Comparison of ENCODE assay signal across 8 mouse cellular contexts in genomic region chr12:36317036-36317819, GRCm38 (mm10). TPM values are rescaled to one million over a fixed set of nuclear protein-coding genes. Genes with fewer than 3 reads are reported as not detected.
DNase-seq lines count a peak whose midpoint lies in the region; ATAC-seq lines count a peak whose summit lies in the region.

No protein-coding gene starts in this region.

- H3K9ac ChIP-seq in heart, embryonic 15.5 days = peak overlapping the region; percentile 37
- H3K9ac ChIP-seq in kidney, embryonic 16.5 days (replicated peaks; ENCODE audit: low read length) = peak overlapping the region; percentile 61

- peak overlapping the region; percentile 87 for H3K27ac ChIP-seq in embryonic facial prominence, embryonic 10.5 days (replicated peaks)
- H3K27ac ChIP-seq in heart, embryonic 15.5 days = no peak overlapping the region
- peak overlapping the region; percentile 51 for H3K27ac ChIP-seq in kidney, embryonic 16.5 days (ENCODE audit: low read length)

- H3K4me2 ChIP-seq in heart, embryonic 15.5 days = peak overlapping the region; percentile 84
- peak overlapping the region; percentile 66 for H3K4me2 ChIP-seq in kidney, embryonic 16.5 days (replicated peaks; ENCODE audit: low read depth, low read length)

- ATAC-seq in CD4-positive, CD25-positive, alpha-beta regulatory T cell, adult 4 months = peak; percentile 74
- peak; percentile 22; the same call in 1 of the 2 replicates for ATAC-seq in heart, embryonic 15.5 days (replicated peaks; ENCODE audit: insufficient number of reproducible peaks, insufficient read depth, low FRiP score, low read depth)
- peak; percentile 85 for ATAC-seq in kidney, embryonic 16.5 days (ENCODE audit: low FRiP score, low TSS enrichment)

- H3K36me3 ChIP-seq in embryonic facial prominence, embryonic 10.5 days (replicated peaks) = no peaks in the 10 kb centered on the region
- no peaks in the 10 kb centered on the region for H3K36me3 ChIP-seq in heart, embryonic 15.5 days
- H3K36me3 ChIP-seq in kidney, embryonic 16.5 days (ENCODE audit: insufficient read depth, low read length) = no peaks in the 10 kb centered on the region

- 3% methylated on average over 30 of the region's 30 CpGs for whole genome bisulfite sequencing in embryonic facial prominence, embryonic 10.5 days
- WGBS in heart, embryonic 15.5 days = 4% methylated on average over 30 of the region's 30 CpGs
- WGBS in kidney, embryonic 16.5 days = 4% methylated on average over 30 of the region's 30 CpGs

- H3K4me1 ChIP-seq in embryonic facial prominence, embryonic 10.5 days = peaks cover 46% of the 10 kb centered on the region
- H3K4me1 ChIP-seq in heart, embryonic 15.5 days (replicated peaks) = peaks cover 3% of the 10 kb centered on the region; the same call in 1 of the 2 replicates
- peaks cover 10% of the 10 kb centered on the region; the same call in 1 of the 2 replicates for H3K4me1 ChIP-seq in kidney, embryonic 16.5 days (ENCODE audit: insufficient read depth, low read length)

- H3K9me3 ChIP-seq in embryonic facial prominence, embryonic 10.5 days = no peaks in the 10 kb centered on the region
- H3K9me3 ChIP-seq in heart, embryonic 15.5 days (replicated peaks) = no peaks in the 10 kb centered on the region
- no peaks in the 10 kb centered on the region for H3K9me3 ChIP-seq in kidney, embryonic 16.5 days (ENCODE audit: low read length)

- H3K27me3 ChIP-seq in embryonic facial prominence, embryonic 10.5 days (replicated peaks; ENCODE audit: low read depth, poor library complexity, severe bottlenecking) = no peaks in the 10 kb centered on the region; the same call in 1 of the 2 replicates
- H3K27me3 ChIP-seq in heart, embryonic 15.5 days = no peaks in the 10 kb centered on the region
- H3K27me3 ChIP-seq in kidney, embryonic 16.5 days (ENCODE audit: insufficient read depth, low read length) = no peaks in the 10 kb centered on the region

- peak; percentile 8 to 23 for DNase-seq in adrenal gland, adult 18-20 months (ENCODE audit: low spot score in 2 of 2)
- DNase-seq in embryonic facial prominence, embryonic 10.5 days (ENCODE audit: low spot score) = peak; percentile 76
- DNase-seq in lung, postnatal 36 days = peak; percentile 32
- peak; percentile 60 for DNase-seq in retina, embryonic 14.5 days (ENCODE audit: low spot score)
- no peak for DNase-seq in adipocyte (ENCODE audit: low spot score)

- peak overlapping the region; percentile 64 for H3K4me3 ChIP-seq in embryonic facial prominence, embryonic 10.5 days
- peak overlapping the region; percentile 55 for H3K4me3 ChIP-seq in heart, embryonic 15.5 days
- peak overlapping the region; percentile 53 for H3K4me3 ChIP-seq in kidney, embryonic 16.5 days (ENCODE audit: low read length)

RNA-seq across cellular contexts. Expression of gene Sostdc1, which starts 3.3 kb away (rescaled TPM):
- 10 to 100 TPM in 1 of 2 experiments, 1 to 10 TPM in 1; 6.4 to 13.1 TPM for polyA plus RNA-seq in CD4-positive, CD25-positive, alpha-beta regulatory T cell, adult 4 months (2017; shearing (Covaris generic))
- total RNA-seq in adrenal gland, adult 18-20 months (2021) = under 1 TPM; 0.23 to 0.54 TPM
- polyA plus RNA-seq in embryonic facial prominence, embryonic 10.5 days (2016; fragmentation: Nextera tagmentation; extraction: Ambion mirVana) = 21.9 and 23.7 TPM in 2 replicates
- 0.94 and 3.0 TPM in 2 replicates for polyA plus RNA-seq in heart, embryonic 15.5 days (2015; fragmentation: Nextera tagmentation; extraction: Ambion mirVana)
- 161 and 163 TPM in 2 replicates for polyA plus RNA-seq in kidney, embryonic 16.5 days (2015; fragmentation: Nextera tagmentation; extraction: Ambion mirVana)

Comparison
In these comparisons a context has a peak if more than half of its experiments do, and no peak if none do; other contexts are left out.
1. ATAC-seq: peak in every context shown above with its lines; median percentile 85 in kidney, embryonic 16.5 days; 74 in CD4-positive, CD25-positive, alpha-beta regulatory T cell, adult 4 months; 22 in heart, embryonic 15.5 days.